Mouse (Mus musculus) small intestine, adult 2 months (tissue): ENCODE results near the gene Rxfp3.

Source experiments
- CTCF ChIP-seq: fragments of 200-500 bp; IDR thresholded peaks from 2 replicates; pipeline ENCODE4 v1.5.1; 2012; ENCODE audit warnings: low read depth, mild to moderate bottlenecking, control low read depth, inconsistent platforms, low read length, moderate library complexity, mixed read lengths; ENCODE audit not compliant: insufficient replicate concordance, insufficient read length; ENCODE audit errors: extremely low read depth
- POLR2A ChIP-seq: fragments of 200-500 bp; IDR thresholded peaks from 2 replicates; pipeline ENCODE4 v1.6.1; 2012; ENCODE audit warnings: low read depth, mild to moderate bottlenecking, control low read depth, inconsistent platforms, low read length, moderate library complexity

DNA sequence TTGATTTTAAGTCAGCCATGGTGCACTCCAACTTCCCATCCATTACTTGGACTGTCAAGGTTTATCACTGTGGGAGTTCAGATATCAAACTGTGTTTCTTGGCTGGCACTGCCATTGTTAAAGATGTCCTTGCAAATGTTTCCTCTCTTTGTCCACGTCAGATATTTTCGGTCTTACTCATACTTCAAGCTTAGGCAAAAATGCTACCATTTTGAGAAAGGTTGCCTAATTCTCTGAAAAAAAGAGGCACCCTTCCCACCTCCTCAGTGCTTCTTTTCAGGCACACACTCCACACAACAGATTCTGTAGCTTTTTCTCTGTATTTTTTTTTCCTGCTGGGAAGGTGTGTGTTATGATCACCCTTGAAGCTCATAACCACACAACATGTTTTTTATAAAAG is 3.4 kb upstream of the Rxfp3 start:
- TF ChIP-seq POLR2A (no peak), CTCF (no peak)
